Mouse (Mus musculus) lung, embryonic 14.5 days (tissue): ENCODE data around the gene Gm27021. TPM values are rescaled to one million over a fixed set of nuclear protein-coding genes. Genes with fewer than 3 reads are reported as not detected.

Experiments used
- ATAC-seq: fragments of 200-750 bp; cut with Nextera tagmentation; 2 replicates; pipeline ENCODE4 v1.8.0; 2017; ENCODE audit warnings: mild to moderate bottlenecking, moderate TSS enrichment, moderate library complexity; ENCODE audit not compliant: insufficient read depth
- DNase-seq: peaks from one replicate; pipeline ENCODE4 v3.0.0-alpha.2; 2015
- H3K27ac ChIP-seq: fragments of 300-500 bp; sonication (generic); 2 replicates; pipeline ENCODE4 v1.5.1; 2014; ENCODE audit warnings: low read depth, mild to moderate bottlenecking, moderate library complexity
- H3K27me3 ChIP-seq: fragments of 300-500 bp; sonication (generic); 2 replicates; pipeline ENCODE4 v1.6.1; 2014; ENCODE audit warnings: low read length, control low read depth; ENCODE audit not compliant: insufficient read depth
- H3K36me3 ChIP-seq: fragments of 300-500 bp; sonication (generic); 2 replicates; pipeline ENCODE4 v1.6.1; 2014; ENCODE audit warnings: control low read depth; ENCODE audit not compliant: insufficient read depth
- H3K4me1 ChIP-seq: fragments of 300-500 bp; sonication (generic); 2 replicates; pipeline ENCODE4 v1.6.1; 2014; ENCODE audit warnings: antibody characterized with exemption, control low read depth; ENCODE audit not compliant: insufficient read depth
- H3K4me2 ChIP-seq: fragments of 300-500 bp; sonication (generic); 2 replicates; pipeline ENCODE4 v1.6.1; 2014; ENCODE audit warnings: mild to moderate bottlenecking
- H3K4me3 ChIP-seq: fragments of 300-500 bp; sonication (generic); 2 replicates; pipeline ENCODE4 v1.5.1; 2014; ENCODE audit warnings: low read depth, low read length
- H3K9ac ChIP-seq: fragments of 300-500 bp; sonication (generic); 2 replicates; pipeline ENCODE4 v1.6.1; 2014
- H3K9me3 ChIP-seq: fragments of 300-500 bp; sonication (generic); 2 replicates; pipeline ENCODE4 v1.6.1; 2016; ENCODE audit warnings: low read depth, low read length, control low read depth
- CTCF ChIP-seq: IDR thresholded peaks from 2 replicates; pipeline ENCODE4 v1.5.1; 2016; ENCODE audit warnings: antibody characterized with exemption, low read depth
- WGBS: fragments of 180-500 bp; shearing (Covaris S2); extraction: QIAGEN DNeasy Blood & Tissue Kit; methylation state at CpG from one replicate; pipeline ENCODE4 v1.1.7; 2014; 5-methylcytosine and 5-hydroxymethylcytosine counted together
- polyA plus RNA-seq: library from polyadenylated mRNA; unstranded; fragments of >200 nt; fragmentation: Nextera tagmentation; extraction: Ambion mirVana; gene quantifications from 2 replicates; pipeline ENCODE4 v1.2.1, GENCODE M21; 2014

Gm27021 gene
- polyA plus RNA-seq, 1 experiment from 2014 or later: 2.6 TPM

- H3K9me3 ChIP-seq: no peaks in the 10 kb centered on the region
- peak overlapping the region; percentile 97; the same call in 1 of the 2 replicates for H3K4me3 ChIP-seq
- WGBS: 73% methylated on average over 3 of the region's 3 CpGs
- no peak overlapping the region; the same call in 1 of the 2 replicates for H3K9ac ChIP-seq
- ATAC-seq (no peak), DNase-seq (peak; percentile 39)
- H3K4me1 ChIP-seq: peaks cover 15% of the 10 kb centered on the region; the same call in 1 of the 2 replicates
- TF ChIP-seq CTCF: peak; percentile 44
- peak overlapping the region; percentile 94 for H3K4me2 ChIP-seq
- H3K27ac ChIP-seq: no peak overlapping the region
- H3K36me3 ChIP-seq: peaks cover 16% of the 10 kb centered on the region
- no peaks in the 10 kb centered on the region for H3K27me3 ChIP-seq
Measured at GRCm38 (mm10) chr8:120665726-120666455, 2.0 kb downstream of the Gm27021 start.

DNA sequence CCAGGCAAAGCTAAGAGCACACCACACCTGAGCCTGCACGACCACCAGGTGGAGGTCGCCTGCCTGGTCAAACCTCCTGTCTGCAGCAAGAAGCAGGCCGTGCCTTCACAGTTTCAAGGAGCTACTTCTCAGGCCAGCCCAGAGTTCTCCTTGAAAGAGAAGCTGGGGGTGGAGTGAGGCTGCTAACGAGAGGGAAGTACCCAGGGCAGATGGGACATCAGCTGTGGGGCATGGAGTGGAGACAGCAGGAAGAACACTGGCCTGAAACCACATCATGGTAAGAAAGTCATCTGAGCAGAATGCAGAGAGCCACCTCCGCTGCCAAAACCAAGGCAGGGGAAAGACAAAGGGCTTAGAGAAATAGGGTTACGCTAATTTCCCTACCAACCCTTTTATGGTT is 3.3 kb downstream of the Gm27021 start:
- Histone ChIP-seq H3K27ac (no peak overlapping the region), H3K4me3 (no peak overlapping the region), H3K9me3 (no peaks in the 10 kb centered on the region), H3K9ac (no peak overlapping the region), H3K36me3 (peaks cover 10% of the 10 kb centered on the region; the same call in 1 of the 2 replicates), H3K4me2 (no peak overlapping the region), H3K27me3 (no peaks in the 10 kb centered on the region), H3K4me1 (peaks cover 15% of the 10 kb centered on the region; the same call in 1 of the 2 replicates)
- ATAC-seq (no peak), DNase-seq (no peak)
- no peak for TF ChIP-seq CTCF
- WGBS: 70% methylated on average over 6 of the region's 6 CpGs

DNA sequence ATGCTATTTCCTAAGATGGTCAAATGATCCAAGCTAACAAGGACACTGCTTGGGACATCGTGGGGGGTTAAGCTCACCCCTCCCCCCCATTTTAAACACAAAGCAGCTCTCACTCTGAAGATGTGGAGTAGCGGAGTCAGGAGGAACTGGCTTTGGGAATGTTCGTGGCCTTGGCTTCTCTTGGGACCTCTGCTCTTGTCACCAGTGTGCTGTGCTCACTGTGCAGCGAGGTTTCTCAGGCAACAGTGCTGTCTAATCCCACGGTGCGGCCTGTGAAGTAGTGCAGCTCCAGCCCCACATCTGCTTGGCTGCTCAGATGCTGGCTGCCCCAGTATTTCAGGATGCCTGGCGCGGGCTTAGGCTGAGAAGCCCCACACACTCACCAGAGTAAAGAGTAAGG is 10.5 kb downstream of the Gm27021 start:
- 84% methylated on average over 8 of the region's 8 CpGs for WGBS
- H3K4me1 ChIP-seq: no peaks in the 10 kb centered on the region
- no peak for ATAC-seq

DNA sequence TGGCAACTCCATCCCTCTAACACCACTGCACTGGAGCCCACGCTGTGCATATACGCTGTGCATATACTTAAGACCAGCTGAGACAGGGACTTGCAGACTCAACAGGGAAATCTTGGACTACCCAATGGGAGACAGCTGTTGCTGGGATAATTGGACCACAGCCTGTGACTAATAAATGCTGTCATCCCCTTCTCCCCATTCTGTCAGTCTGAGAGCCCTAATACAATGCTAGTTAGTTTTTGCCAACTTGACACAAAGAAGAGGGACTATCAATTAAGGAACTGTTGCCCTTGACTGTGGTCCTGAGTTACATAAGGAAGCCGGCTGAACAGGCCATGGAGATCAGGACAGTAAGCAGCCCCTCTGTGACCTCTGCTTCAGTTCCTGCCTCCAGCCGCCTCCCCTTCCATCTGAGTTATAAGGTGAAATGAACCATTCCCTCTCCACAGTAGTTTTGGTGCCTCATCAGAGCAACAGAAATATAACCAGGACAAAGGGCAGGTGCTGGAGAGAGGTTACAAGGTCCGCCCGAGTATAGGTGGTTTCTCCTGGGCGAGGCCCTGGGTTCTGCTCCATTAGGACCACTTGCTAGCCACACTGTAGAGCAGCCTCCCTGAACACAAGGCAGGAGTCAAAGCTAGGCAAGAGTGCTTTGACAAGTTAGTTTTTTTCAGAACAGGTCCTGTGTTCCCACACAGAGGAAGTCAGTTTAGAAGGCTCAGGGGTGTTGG is 11.4 kb downstream of the Gm27021 start:
- H3K27ac ChIP-seq: no peak overlapping the region
- H3K27me3 ChIP-seq: no peaks in the 10 kb centered on the region
- ATAC-seq (no peak), DNase-seq (no peak)
- H3K36me3 ChIP-seq: peaks cover 60% of the 10 kb centered on the region
- H3K9ac ChIP-seq: no peak overlapping the region
- no peak for TF ChIP-seq CTCF
- 92% methylated on average over 7 of the region's 7 CpGs for WGBS
- no peaks in the 10 kb centered on the region for H3K9me3 ChIP-seq
- H3K4me3 ChIP-seq: no peak overlapping the region
- H3K4me2 ChIP-seq: no peak overlapping the region
- no peaks in the 10 kb centered on the region for H3K4me1 ChIP-seq

More for the DNA sequence above, 10.5 kb downstream of the Gm27021 start:
- Histone ChIP-seq H3K27me3 (no peaks in the 10 kb centered on the region), H3K4me3 (no peak overlapping the region), H3K27ac (no peak overlapping the region), H3K9ac (no peak overlapping the region), H3K36me3 (peaks cover 60% of the 10 kb centered on the region), H3K9me3 (no peaks in the 10 kb centered on the region), H3K4me2 (no peak overlapping the region)
- no peak for TF ChIP-seq CTCF
- DNase-seq: no peak

DNA sequence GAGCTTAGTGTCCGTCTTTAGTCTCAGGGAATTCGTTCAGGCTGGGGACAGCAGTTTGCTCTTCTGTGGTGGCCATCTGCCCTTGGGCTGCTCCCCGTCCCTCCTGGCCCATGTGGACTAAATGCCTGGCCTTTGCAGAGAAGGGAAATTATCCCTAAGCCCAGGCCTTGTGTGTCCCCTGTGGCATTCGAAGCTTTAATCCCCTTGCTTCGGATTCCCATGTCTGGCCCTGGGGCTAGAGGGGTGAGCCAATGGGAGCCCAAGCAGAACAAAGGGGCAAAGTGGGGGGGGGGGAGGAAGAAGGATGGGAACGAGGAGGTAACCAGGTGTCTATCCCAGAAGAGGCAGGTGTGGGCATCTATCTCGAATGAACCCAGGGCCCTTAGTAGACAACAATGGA is 20.3 kb downstream of the Gm27021 start, which contains the start of gene 1190005I06Rik:
1190005I06Rik (minus strand) TSS at position 101 of the 400 bp plus-strand sequence.
- Histone ChIP-seq H3K36me3 (no peaks in the 10 kb centered on the region), H3K4me3 (no peak within 1 kb of the TSS), H3K27me3 (no peaks in the 10 kb centered on the region), H3K4me2 (no peak within 1 kb of the TSS), H3K27ac (no peak within 1 kb of the TSS), H3K9me3 (no peaks in the 10 kb centered on the region), H3K9ac (no peak within 1 kb of the TSS), H3K4me1 (no peaks in the 10 kb centered on the region)
- TF ChIP-seq CTCF: no peak
- DNase-seq (no peak), ATAC-seq (no peak)
- WGBS: 63% methylated on average over 7 of the region's 7 CpGs

- H3K36me3 ChIP-seq: no peaks in the 10 kb centered on the region
- 66% methylated on average over 7 of the region's 7 CpGs for WGBS
- no peaks in the 10 kb centered on the region for H3K4me1 ChIP-seq
- DNase-seq (no peak), ATAC-seq (no peak)
- H3K27me3 ChIP-seq: no peaks in the 10 kb centered on the region
- TF ChIP-seq CTCF: no peak
- H3K4me2 ChIP-seq: no peak overlapping the region
- H3K9ac ChIP-seq: no peak overlapping the region
- no peaks in the 10 kb centered on the region for H3K9me3 ChIP-seq
- H3K4me3 ChIP-seq: no peak overlapping the region
- no peak overlapping the region for H3K27ac ChIP-seq
Measured at GRCm38 (mm10) chr8:120644663-120645062, 23.2 kb downstream of the Gm27021 start.

DNA sequence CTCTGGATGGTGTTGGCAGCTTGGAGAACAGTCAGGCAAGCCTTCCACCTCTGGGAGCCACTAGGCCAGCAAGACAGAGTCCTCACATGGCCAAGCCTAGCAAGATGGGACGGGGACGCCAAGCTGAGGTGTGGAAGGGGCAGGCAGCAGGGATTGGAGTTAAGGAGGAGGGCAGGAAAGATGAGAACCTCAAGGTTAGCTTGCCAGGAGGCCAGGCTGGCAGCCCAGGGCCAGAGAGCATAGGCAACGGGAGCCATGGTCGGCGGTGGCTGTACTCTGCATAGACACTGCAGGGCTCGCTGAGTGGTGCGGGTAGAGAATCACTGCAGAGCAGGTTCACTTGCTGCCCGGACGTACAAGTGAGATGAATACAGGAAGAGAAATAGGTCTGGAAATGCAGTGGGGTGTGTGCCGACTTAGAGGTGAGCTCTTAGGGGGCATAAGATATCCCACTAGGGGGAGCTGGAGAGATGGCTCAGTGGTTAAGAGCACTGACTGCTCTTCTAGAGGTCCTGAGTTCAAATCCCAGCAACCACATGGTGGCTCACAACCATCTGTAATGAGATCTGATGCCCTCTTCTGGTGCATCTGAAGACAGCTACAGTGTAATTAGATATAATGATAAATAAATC is 25.7 kb downstream of the Gm27021 start:
- Histone ChIP-seq H3K4me3 (no peak overlapping the region), H3K9ac (no peak overlapping the region), H3K9me3 (no peaks in the 10 kb centered on the region), H3K27me3 (no peaks in the 10 kb centered on the region), H3K4me2 (no peak overlapping the region), H3K27ac (no peak overlapping the region), H3K36me3 (no peaks in the 10 kb centered on the region), H3K4me1 (no peaks in the 10 kb centered on the region)
- ATAC-seq (no peak), DNase-seq (no peak)
- WGBS: 68% methylated on average over 10 of the region's 10 CpGs
- no peak for TF ChIP-seq CTCF
